Mouse (Mus musculus): ENCODE measurements at regions not wholly inside any gene's neighbourhood (a gene's known extent, or its start where the extent isn't known, plus 50 kb on each side); places are given as distances from the start of the nearest gene placed in this dataset.

- intact Hi-C loops (cut with DNase I): no loop called here
These were observed 339.9 kb downstream of the Rpl10l start for GRCm38 (mm10) chr12:65944251-65944650.

GRCm38 (mm10) chr12:65942166-65942565 is 342.0 kb downstream of the Rpl10l start:
- peak in 1 of 2 experiments; percentile 20 for DNase-seq (ENCODE audit: extremely low spot score in 1 of 2, low spot score in 2 of 2)
- intact Hi-C loops (cut with DNase I): no loop called here

More at GRCm38 (mm10) chr12:65944251-65944650, 339.9 kb downstream of the Rpl10l start:
- no peak for DNase-seq (ENCODE audit: extremely low spot score in 1 of 2, low spot score in 2 of 2)

- no peak for DNase-seq (ENCODE audit: extremely low spot score in 1 of 2, low spot score in 2 of 2)
- intact Hi-C loops (cut with DNase I): loop anchor here (10.0 kb wide), 1 partner anchor 1293 kb away; the partner anchor contains the start of gene Mdga2
These were observed 352.4 kb downstream of the Rpl10l start for GRCm38 (mm10) chr12:65931848-65932247.

- DNase-seq (ENCODE audit: extremely low spot score in 1 of 2, low spot score in 2 of 2): no peak
These were observed 354.4 kb downstream of the Rpl10l start for GRCm38 (mm10) chr12:65929718-65930377.

More at GRCm38 (mm10) chr12:65929718-65930377, 354.4 kb downstream of the Rpl10l start:
- intact Hi-C loops (cut with DNase I): loop anchor here (10.0 kb wide), 1 partner anchor 1295 kb away; the partner anchor contains the start of gene Mdga2

Data from left cerebral cortex, postnatal 10 days (tissue).